Mouse (Mus musculus) MEL (cell line): ENCODE data around the gene Mrpl9.

Experiments used
- CTCF ChIP-seq, 3 experiments: IDR thresholded peaks in 2 of 3; conservative IDR thresholded peaks in 1 of 3; 2 replicates each; pipeline ENCODE4 v1.5.1; 2011 to 2012; ENCODE audit warnings: low read length in 3 of 3, low read depth in 2 of 3, mild to moderate bottlenecking in 2 of 3, improper control_type of control experiment in 1 of 3, inconsistent platforms in 1 of 3, mixed read lengths in 1 of 3, moderate library complexity in 1 of 3; ENCODE audit not compliant: control insufficient read depth in 1 of 3, insufficient read depth in 1 of 3, poor library complexity in 1 of 3, severe bottlenecking in 1 of 3
- EP300 ChIP-seq, 2 experiments: IDR thresholded peaks; 2 replicates each; pipeline ENCODE4 v1.6.1; 2011; ENCODE audit warnings: improper control_type of control experiment in 2 of 2, low read length in 2 of 2, low read depth in 1 of 2, mild to moderate bottlenecking in 1 of 2
- GATA1 ChIP-seq: IDR thresholded peaks from 2 replicates; pipeline ENCODE4 v1.6.1; 2011; ENCODE audit warnings: low read depth, low read length, improper control_type of control experiment
- MEF2A ChIP-seq: IDR thresholded peaks from 2 replicates; pipeline ENCODE4 v1.6.1; 2014; ENCODE audit warnings: low read depth, mild to moderate bottlenecking, inconsistent platforms, low read length, improper control_type of control experiment; ENCODE audit not compliant: poor library complexity, insufficient replicate concordance, severe bottlenecking; ENCODE audit errors: extremely low read depth
- NRF1 ChIP-seq: IDR thresholded peaks from 2 replicates; pipeline ENCODE4 v1.6.1; 2014; ENCODE audit warnings: low read depth, mild to moderate bottlenecking, inconsistent platforms, low read length, improper control_type of control experiment, moderate library complexity; ENCODE audit not compliant: poor library complexity, insufficient read depth, severe bottlenecking
- POLR2A ChIP-seq, 2 experiments: IDR thresholded peaks; 2 replicates each; pipeline ENCODE4 v1.6.1; 2011 to 2012; ENCODE audit warnings: low read length in 2 of 2, mild to moderate bottlenecking in 2 of 2, control low read depth in 1 of 2, improper control_type of control experiment in 1 of 2, low read depth in 1 of 2, moderate library complexity in 1 of 2; ENCODE audit not compliant: control insufficient read depth in 1 of 2, insufficient read depth in 1 of 2, poor library complexity in 1 of 2
- POLR2AphosphoS2 ChIP-seq: IDR thresholded peaks from 2 replicates; pipeline ENCODE4 v1.6.1; 2011; ENCODE audit warnings: low read length, improper control_type of control experiment
- RCOR1 ChIP-seq: IDR thresholded peaks from 2 replicates; pipeline ENCODE4 v1.6.1; 2012; ENCODE audit warnings: low read depth, mild to moderate bottlenecking, inconsistent platforms, low read length, improper control_type of control experiment
- SMC3 ChIP-seq: IDR thresholded peaks from 2 replicates; pipeline ENCODE4 v1.6.1; 2011; ENCODE audit warnings: low read depth, low read length, improper control_type of control experiment

DNA sequence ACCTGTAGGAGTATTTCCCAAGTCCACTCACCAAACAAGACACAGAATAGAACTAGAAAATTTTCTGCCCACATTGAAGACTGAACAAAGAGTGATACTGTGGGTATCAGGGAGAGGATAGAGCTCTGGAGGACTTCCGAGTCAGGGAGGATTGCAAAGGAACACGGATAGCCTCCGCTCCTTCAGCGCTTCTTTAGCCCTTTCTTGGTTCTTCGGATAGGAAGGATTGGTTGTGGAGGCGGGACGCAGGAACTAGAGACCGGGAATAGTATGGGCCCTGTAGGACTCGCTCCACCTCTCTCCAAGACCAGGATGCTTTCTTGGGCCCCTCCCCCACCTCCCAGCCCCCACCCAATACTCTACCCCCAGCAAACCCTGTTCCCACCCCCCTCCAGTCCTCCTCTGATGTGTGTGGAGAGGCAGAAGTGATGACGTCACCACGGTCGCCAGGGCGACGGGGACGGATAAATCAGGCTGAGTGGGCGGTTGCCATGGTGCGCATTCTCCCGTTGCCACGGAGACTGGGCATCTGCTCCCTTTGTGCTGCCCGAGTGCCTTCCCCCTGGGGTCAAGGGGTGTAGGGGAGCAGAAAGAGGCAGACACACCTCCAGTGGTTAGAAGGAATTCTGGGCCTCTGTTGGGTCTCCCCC is 40.8 kb downstream of the Mrpl9 start:
- no peak for TF ChIP-seq GATA1
- no peak for TF ChIP-seq MEF2A
- no peak for TF ChIP-seq POLR2AphosphoS2
- no peak for TF ChIP-seq SMC3
- TF ChIP-seq CTCF (IDR thresholded peaks at IDR 0.05 in 2 of 3, conservative IDR thresholded peaks at IDR 0.05 in 1 of 3; ENCODE audit: control insufficient read depth in 1 of 3, insufficient read depth in 1 of 3, low read depth in 2 of 3, low read length in 3 of 3, poor library complexity in 1 of 3, severe bottlenecking in 1 of 3): no peak
- no peak for TF ChIP-seq POLR2A (IDR thresholded peaks at IDR 0.05; ENCODE audit: control insufficient read depth in 1 of 2, insufficient read depth in 1 of 2, low read depth in 1 of 2, low read length in 2 of 2, poor library complexity in 1 of 2)
- no peak for TF ChIP-seq RCOR1
- no peak for TF ChIP-seq NRF1
- TF ChIP-seq EP300 (IDR thresholded peaks at IDR 0.05; ENCODE audit: low read depth in 1 of 2, low read length in 2 of 2): no peak
